Mouse (Mus musculus): ENCODE results near the gene Cntnap1.

Gene Cntnap1

DNA sequence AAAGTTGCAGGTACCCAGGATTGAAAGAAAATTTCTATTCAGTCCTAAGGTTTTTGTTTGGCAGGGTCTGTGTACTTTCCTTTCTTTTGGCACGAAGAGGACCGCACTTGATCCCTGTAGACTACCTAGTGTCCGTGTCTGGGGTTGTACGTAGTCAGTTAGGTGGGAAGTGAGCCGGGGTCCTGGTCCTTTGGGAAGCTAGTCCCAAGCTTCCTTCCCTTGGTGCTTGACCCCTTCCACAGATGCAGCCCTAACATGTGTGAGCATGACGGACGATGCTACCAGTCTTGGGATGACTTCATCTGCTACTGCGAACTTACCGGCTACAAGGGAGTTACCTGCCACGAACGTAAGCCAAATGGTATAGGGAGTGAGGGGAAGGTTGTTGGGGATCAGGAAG lies 11.6 kb downstream of the Cntnap1 start:
- in situ Hi-C loops (cut with MboI, MseI): loop anchor here (5.0 kb wide), 1 partner anchor 85 kb away; the partner anchor contains the start of gene Psmc3ip

DNA sequence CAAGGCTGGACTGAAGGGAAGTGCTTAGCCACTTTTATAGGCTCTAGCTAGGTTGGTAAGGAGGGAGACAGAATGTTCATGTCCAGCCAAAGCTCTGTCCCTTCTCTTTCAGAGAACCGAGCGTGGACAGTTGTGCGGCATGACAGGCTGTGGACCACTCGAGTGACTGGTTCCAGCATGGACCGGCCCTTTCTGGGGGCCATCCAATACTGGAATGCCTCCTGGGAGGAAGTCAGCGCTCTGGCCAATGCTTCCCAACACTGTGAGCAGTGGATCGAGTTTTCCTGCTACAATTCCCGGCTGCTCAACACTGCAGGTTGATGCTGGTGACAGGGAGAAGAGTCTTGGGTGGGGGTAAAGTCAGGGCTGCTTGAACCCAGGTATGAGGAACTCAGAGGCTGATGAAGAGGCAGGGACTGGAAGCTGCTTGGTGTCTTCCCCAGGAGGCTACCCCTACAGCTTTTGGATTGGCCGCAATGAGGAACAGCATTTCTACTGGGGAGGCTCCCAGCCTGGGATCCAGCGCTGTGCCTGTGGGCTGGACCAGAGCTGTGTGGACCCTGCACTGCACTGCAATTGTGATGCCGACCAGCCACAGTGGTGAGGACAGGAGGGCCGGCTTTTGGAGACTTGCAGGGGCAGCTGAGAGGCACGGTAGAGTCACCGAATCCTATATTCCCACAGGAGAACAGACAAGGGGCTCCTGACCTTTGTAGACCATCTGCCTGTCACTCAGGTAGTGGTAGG lies 12.6 kb downstream of the Cntnap1 start:
- in situ Hi-C loops (cut with MboI, MseI): loop anchor here (5.0 kb wide), 1 partner anchor 86 kb away; the partner anchor contains the start of gene Psmc3ip

DNA sequence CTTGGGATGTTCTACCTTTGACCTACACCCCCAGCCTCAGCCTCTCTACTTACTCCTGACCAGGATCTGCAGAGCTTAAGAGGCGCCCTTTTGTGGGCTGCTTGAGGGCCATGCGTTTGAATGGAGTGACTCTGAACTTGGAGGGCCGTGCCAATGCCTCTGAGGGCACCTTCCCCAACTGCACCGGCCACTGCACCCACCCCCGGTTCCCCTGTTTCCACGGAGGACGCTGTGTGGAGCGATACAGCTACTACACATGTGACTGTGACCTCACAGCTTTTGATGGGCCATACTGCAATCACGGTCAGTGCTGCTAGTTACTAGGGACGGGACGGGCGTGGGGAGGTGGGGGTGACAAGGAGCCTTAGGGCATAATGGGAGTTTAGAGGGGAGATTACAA lies 14.7 kb downstream of the Cntnap1 start:
- in situ Hi-C loops (cut with MboI, MseI): loop anchor here (5.0 kb wide), 1 partner anchor 88 kb away; the partner anchor contains the start of gene Psmc3ip

DNA sequence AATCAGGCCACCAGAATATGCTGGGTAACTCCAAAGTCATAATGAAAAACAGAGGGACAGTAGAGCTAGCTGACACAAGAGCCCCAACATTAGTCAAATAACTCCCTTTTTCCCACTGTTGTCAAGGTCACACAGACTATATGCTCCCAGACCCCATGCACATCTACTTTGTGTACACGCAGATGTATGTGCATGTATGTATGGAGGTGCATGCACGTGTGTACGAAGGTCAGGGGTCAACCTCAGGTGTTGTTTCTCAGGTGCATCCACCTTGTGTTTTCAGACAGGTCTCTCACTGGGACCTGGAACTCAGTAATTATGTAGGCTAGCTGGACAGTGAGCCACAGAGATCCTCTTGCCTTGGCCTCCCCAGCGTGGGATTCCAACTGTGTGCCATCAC lies 15.1 kb downstream of the Cntnap1 start:
- in situ Hi-C loops (cut with MboI, MseI): no loop called here

DNA sequence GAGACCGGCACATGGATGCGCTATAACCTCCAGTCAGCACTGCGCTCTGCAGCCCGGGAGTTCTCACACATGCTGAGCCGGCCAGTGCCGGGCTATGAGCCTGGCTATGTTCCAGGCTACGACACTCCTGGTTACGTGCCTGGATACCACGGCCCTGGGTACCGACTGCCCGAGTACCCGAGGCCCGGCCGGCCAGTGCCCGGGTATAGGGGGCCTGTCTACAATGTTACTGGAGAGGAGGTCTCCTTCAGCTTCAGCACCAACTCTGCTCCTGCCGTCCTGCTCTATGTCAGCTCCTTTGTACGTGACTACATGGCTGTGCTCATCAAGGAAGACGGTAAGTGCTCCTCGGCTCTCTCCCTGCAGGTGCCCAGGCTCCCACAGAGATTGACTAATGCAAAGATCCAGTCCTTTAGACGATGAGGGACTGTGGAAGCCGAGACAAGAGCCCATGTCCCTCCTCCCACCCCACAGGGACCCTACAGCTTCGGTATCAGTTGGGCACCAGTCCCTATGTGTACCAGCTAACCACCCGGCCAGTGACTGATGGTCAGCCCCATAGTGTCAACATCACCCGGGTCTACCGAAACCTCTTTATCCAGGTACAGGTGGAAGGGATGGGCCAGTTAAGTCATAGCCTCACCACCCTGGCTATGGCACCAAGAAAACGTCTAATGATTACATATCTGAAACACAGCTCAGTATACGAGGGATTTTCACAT lies 16.4 kb downstream of the Cntnap1 start:
- in situ Hi-C loops (cut with MboI, MseI): no loop called here

DNA sequence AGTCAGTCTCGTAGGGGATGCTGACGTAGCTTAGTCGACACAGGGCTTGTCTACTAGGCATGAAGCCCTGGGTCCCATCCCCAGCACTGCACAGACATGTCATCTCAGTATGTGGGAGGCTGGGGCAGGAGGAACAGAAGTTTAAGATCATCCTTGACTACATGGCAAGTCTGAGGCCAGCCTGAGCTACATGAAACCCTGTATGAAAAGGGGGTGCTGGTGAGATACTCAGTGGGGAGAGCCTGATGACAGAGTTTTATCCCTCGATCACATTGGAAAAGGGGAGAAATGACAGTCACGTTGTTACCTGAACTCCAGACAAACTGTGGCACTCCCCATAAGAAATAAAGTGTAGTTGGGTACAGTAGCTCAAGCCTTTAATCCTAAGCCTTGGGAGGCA lies 17.2 kb downstream of the Cntnap1 start:
- in situ Hi-C loops (cut with MboI, MseI): no loop called here

DNA sequence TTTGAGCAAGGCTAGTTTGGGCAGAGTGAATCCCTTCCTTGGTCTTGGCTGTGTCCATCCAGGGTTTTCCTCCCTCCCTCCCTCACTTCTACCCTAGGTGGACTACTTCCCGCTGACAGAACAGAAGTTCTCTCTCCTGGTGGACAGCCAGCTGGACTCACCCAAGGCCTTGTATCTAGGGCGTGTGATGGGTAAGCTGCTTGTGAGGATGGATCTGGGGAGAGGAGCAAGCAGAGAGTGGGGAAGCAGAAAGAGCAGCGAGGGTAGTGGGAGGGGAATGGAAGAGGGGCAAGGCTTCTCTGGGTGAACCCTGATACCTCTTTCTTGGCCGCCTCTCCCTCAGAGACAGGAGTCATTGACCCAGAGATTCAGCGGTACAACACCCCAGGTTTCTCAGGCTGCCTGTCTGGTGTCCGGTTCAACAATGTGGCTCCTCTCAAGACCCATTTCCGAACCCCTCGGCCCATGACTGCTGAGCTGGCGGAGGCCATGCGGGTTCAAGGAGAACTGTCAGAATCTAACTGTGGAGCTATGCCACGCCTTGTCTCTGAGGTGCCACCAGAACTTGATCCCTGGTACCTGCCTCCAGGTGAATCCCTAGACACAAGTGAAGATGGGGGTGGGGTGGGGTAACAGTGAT lies 18.0 kb downstream of the Cntnap1 start:
- in situ Hi-C loops (cut with MboI, MseI): no loop called here

DNA sequence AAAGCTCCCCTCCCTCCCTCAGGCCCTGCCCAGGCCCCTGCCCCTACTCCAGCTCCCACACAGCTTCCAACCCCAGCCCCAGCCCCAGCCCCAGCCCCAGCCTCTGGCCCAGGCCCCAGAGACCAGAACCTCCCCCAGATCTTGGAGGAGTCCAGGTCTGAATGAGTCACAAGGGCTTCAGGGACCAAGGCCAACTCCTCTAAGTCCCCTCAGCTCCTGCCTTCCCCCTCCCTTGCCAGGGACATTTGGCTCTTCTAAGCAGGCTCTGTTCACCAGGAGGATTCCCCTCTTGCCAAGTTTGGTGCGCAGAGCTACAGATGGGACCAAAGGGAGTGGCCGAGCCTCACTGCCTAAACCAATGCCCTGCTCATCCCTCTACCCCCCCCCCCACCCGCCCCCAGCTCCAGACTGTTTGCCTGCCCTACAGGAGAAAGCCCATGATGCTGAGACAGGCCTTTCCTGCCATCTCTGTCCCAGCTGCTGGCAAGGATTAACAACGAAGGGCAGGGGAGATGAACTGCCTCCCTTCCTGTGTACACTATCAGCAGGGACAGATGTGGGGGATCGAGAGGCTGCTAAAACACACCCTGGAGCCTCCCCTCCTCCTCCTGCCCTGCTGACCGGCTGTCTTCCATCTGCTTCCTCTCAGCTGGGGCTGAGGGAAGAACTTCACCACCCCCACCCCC lies 19.3 kb downstream of the Cntnap1 start:
- in situ Hi-C loops (cut with MboI, MseI): loop anchor here (10.0 kb wide), 1 partner anchor 1865 kb away; no protein-coding TSS in a partner anchor

DNA sequence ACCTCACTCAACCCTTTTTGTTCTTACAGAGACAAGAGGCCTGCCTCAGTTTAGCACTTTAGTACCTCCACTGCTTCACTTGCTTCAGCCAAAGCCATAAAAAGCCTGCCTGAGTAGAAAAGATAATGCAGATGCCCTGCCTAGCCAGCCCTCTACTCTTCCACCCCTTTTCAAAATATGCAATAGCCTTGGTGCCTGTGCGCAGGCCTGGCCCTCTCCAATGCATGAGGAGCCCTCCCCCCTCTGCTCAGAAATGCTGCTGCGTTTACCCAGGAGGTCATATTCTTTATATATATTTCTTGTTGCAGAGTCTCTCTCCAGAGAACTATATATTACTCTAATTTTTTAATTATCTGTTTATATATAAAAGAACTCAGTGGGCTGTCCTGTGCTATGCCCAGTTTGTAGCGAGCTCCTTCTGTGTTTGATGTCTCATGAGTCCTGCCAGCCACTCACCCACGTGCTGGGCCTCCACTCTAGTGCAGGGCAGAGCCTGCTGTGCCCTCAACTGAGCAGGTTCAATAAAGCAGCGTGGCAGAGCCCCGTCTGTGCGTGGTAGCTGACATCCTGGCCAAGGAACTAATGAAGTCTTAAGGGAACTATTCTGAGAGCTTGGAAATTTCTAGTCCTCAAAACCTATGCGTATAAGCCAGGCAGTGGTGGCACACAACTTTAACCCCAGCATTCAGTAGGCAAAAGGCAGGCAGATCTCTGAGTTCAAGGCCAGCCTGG lies 20.0 kb downstream of the Cntnap1 start:
- in situ Hi-C loops (cut with MboI, MseI): loop anchor here (10.0 kb wide), 1 partner anchor 1864 kb away; no protein-coding TSS in a partner anchor

DNA sequence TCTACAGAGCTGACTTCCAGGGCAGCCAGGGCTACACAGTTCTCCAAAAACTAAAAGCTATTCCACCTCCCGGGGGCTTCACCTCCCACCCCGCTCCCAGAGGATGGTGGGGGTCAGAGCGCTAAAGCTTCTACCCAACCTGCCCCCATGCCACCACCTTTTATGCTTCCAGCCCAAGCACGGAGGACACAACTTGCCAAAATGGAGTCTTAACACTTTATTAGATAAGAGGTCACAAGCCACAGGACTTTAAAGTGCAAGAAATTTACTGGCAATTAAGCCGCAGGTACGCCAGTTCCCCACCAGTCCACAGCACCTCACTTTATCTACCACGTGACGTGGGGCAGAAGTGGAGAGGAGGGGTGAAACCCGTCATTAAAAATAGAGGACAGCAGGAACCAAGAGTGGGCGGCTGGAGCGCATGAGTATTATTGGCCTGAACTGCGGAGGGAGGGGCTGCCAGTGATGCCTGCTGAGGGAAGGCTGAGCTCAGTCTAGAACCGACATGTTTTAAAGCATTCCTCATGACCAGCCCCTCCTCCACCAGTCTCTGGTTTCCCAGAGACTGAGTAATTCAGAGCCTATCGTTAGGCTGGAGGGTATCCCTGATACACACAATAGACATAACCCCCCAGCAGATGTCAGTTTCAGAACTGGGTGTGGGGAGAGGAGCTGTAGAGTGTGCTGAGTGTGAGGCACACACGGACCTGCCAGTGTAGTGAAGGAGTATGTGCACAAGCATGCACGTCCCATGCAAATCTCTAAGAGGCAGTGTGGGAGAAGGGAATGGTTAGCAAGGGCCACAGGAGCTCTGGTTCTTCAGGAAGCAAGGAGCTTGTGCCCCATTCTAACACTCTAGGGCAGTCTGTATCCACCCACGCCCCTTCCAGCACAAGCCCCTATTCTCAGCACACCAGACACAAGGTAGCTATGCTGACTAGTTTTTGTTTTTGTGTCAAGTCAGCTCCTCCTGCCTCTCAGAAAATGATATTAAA lies 20.9 kb downstream of the Cntnap1 start:
- in situ Hi-C loops (cut with MboI, MseI): loop anchor here (10.0 kb wide), 1 partner anchor 1864 kb away; no protein-coding TSS in a partner anchor

DNA sequence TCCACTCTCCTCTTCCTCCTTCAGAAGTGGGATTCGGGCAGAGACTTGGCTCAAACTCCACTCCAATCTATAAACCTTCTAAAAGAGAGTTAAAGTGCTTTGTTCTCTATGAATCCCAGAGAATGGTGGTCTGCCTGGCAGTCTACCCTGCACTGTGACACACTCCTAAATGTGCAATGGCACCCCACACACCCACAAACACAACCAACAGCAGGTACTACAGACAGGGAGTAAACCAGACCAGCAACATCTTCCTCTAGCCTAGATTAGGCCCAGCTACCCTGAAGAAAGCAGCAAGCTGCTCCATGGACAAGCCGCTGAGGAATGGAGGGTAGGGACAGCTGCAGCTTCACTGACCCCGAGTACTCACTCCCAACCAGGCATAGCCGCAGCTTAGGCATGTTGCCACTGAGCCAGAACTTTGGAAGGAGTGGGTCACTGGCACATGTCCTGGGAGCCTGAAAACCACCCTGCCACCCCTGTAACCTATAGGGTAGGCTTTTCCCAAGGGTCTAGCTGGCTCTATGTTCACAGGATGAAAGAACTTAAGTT lies 21.7 kb downstream of the Cntnap1 start:
- in situ Hi-C loops (cut with MboI, MseI): loop anchor here (10.0 kb wide), 1 partner anchor 1863 kb away; no protein-coding TSS in a partner anchor

DNA sequence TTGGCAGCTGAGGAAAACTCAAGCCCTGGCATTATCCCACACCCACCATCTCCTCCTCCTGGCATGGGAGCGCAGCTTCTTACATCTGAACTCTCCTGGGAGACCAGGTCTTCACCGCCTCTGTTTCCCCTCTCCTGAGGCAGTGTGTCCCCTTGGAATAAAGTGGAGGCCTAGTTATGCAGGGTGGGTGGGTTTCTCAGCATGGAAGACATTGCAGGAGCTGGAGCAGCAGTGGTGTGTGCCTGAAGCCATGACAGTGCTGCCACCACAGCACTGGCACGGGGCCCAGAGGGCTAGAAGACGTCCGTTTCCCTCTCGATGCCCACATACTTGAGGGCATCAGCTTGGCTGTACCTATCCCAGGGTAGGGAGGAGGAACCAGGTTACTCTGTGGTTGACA lies 22.3 kb downstream of the Cntnap1 start:
- in situ Hi-C loops (cut with MboI, MseI): loop anchor here (10.0 kb wide), 1 partner anchor 1862 kb away; no protein-coding TSS in a partner anchor

DNA sequence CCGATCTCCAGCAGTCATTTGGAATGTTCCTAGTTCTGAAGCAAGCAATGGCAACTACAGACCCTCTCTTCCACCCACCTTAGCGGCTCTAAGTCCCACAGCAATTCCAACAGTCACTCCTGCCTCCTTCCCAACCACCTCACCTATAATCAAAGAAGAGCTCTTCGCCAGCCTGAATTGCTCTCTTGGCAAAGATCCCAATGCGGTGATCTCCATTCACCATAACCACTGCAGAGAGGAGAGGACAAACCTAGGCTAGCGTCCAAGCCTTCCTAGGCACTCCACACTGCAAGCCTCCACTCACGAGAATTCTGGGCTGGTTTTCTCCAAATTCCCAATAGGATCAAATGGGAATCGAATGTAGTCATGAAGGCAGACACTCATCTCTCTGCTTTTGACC lies 22.8 kb downstream of the Cntnap1 start:
- in situ Hi-C loops (cut with MboI, MseI): loop anchor here (10.0 kb wide), 1 partner anchor 1862 kb away; no protein-coding TSS in a partner anchor

DNA sequence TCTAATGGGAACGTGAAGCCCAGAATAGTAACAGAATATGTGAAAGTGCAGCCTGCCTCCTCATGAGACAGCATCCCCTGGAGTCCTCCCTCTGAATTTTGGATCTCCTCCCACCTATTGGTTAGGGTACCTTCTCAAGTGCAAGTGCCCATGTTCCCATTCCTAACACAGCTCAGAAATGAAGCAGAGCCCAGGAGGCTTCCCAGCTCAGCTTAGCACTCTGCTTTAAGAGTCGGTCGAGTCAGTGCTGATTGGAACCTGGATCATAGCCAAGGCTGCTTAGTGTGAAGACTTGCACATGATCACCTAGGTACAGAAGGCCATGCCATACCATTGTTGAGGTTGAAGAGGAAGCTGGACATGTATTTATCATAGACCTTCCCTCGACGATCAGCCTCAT lies 23.8 kb downstream of the Cntnap1 start:
- in situ Hi-C loops (cut with MboI, MseI): loop anchor here (10.0 kb wide), 1 partner anchor 1861 kb away; no protein-coding TSS in a partner anchor

DNA sequence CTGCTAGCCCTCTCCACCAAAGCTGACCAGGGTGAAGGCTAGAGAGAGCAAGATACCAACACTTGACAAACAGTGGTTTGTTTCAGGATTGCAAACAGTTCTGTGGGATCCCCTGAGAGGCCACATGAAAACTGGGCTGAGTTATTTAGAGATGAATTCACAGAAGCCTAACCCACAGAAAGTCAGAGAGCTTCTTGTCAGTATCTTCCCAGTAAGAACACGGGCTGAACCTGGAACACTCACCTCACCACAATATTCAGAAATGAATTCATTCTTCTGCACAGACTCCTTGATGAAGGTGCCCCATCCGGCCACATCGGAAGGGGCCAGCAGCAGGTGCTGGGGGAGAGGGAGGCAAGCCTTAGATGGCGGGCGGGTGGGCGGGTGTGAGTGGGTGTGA lies 24.3 kb downstream of the Cntnap1 start:
- in situ Hi-C loops (cut with MboI, MseI): loop anchor here (10.0 kb wide), 1 partner anchor 1860 kb away; no protein-coding TSS in a partner anchor

DNA sequence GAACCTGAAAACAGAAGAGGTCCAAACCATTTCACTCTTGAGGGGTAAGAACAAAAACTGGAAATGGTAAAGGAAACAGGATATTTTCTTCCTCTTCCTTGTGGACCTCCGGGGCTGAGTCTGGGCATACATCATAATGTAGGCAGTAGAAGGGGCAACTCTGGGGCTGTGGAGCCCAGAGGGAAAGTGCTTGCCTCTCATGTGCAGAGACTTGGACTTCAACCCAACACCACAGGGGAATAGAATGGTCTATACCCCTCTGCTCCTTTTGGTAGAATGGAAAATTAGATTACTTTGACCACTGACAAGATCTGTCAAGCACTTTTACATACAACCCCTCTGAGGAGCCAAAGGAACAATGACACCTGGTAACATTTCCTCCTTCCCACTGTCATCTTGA lies 24.8 kb downstream of the Cntnap1 start:
- in situ Hi-C loops (cut with MboI, MseI): loop anchor here (10.0 kb wide), 1 partner anchor 1860 kb away; no protein-coding TSS in a partner anchor

DNA sequence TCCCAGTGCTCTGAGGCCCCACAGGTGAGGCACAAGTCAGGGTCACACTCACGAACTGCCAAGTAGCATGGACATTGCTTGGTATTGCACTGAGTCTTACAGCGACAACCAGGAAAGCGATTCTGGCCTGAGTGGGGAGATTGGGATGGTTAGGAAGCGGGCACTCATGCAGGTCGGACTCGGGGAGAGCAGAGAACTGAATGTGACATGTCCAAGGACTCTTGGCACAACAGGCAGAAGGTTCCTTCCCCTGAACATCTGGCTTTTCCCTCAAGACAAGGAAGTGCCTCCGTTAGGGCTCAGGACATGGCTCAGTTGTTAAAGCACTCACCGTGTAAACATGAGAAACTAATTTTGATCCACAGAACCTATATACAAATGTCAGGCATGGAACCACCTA lies 25.2 kb downstream of the Cntnap1 start:
- in situ Hi-C loops (cut with MboI, MseI): loop anchor here (10.0 kb wide), 1 partner anchor 1859 kb away; no protein-coding TSS in a partner anchor

DNA sequence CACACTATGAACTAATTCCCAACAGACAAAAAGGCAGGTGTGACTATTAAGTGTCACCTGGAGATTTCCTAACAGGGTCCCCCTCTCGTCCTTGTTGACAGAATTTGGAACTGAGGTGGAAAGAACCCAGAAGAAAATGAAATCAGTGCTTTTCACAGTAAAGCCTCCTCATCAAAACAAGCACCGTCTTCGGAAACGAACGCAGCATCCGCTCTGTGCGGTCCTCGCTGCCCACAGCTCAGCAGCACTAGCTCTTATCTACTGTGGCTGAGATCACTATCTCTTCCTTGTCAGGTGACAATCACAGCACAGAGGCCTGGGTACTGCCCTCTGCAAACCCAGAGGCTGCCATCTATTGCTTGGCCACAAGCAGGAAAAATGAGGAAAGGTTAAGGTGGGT lies 25.9 kb downstream of the Cntnap1 start:
- in situ Hi-C loops (cut with MboI, MseI): loop anchor here (10.0 kb wide), 1 partner anchor 1859 kb away; no protein-coding TSS in a partner anchor

DNA sequence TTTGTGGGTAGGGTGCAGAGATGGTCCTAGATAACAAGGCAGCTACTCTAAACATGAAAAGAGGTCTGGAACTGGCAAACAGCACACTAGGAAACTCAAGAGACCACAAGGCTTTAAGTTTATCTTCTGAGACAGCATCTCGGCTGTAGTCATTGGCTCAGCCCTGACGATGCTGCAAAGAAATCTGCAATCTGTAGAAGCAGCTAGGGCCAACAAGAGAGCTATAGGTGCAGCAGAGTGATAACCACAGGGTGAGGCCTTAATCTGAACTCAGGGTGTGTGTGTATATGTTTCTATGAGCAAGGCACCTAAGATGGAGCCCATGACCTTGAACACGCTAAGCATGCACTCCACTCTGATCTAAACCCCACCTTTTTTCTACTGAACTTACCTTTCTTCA lies 29.2 kb downstream of the Cntnap1 start:
- in situ Hi-C loops (cut with MboI, MseI): loop anchor here (10.0 kb wide), 1 partner anchor 1855 kb away; no protein-coding TSS in a partner anchor
